Mouse (Mus musculus) activated CD4-positive, CD25-positive, alpha-beta regulatory T cell, adult 4 months (primary cell): ENCODE results near the gene 3100002H09Rik. TPM values are rescaled to one million over a fixed set of nuclear protein-coding genes. Genes with fewer than 3 reads are reported as not detected.
A peak's percentile ranks its signal among the peaks of the same experiment; 100 is the strongest.

ENCODE experiments used
- ATAC-seq: one replicate; pipeline ENCODE4 v1.8.0; 2017
- polyA plus RNA-seq, 2 experiments: library from polyadenylated mRNA; unstranded; fragments of 100-300 nt; shearing (Covaris generic); gene quantifications; one replicate each; pipeline ENCODE4 v1.2.1; 2017

The 3100002H09Rik gene
- not detected for polyA plus RNA-seq

DNA sequence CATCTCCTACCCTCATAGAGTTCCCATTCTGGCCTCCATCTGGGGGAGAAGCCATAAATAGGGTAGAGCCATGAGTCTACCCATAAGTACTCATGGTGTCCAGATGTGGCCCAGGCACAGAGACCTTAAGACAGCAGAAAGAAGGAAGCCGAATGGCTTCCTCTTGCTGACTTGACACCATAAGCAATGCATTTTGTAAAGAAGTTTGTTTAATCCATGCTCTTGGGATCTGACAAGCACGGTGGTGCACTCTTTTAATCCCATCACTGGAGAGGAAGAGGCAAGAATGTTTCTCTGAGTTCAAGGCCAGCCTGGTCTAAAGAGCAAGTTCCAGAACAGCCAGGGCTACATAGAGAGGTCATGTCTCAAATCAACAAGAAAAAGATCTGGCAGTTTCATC is at the start of gene 3100002H09Rik:
TSS of gene 3100002H09Rik (minus strand) at position 101 of the 400 bp plus-strand sequence.
- ATAC-seq, result no peak

DNA sequence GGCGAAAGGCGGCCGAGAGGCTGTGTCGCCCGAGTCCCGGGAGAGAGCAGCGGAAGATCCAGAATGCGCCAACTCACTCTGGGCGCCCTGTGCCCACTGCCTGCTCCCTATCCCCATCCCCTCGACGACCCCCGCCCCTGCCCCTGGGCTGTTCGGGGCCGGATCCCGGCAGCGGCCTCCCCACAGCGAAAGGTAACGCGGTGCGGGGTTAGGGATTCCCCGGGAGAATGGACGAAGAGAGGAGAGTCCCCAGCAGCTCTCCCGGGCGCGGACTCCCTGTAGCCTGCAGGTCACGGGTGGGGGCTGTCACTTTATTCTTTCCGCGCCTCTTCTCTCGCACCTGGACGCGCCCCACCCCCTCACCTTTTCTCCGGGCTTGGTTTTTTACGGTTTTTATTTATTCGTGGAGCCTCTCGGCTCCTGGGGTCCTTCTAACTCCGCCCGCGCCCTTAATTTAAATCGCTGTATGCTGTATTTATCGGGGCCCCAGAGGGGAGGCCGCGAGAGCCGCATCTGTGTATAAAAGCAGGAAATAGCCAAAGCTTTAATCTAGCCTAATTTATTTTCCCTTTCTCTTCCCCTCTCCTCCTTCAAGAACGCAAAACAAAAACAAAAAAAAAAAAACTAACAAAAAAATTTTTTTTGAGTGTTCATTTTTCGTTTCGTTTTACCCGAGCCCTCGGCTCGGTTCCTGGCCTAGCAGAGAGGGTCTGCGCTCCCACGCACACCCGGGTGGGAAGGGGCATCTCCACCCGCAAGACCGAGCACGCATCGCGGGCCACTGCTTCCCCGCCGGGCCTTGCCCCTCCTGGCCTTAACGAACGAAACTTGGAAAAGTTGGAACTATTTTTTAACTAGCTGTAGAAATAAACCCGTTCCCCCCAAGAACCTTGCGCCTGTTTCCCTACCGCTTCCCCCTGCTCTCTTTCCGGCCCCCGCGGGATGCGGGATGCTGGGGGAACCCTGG is 48.9 kb upstream of the 3100002H09Rik start:
- no peak for ATAC-seq

DNA sequence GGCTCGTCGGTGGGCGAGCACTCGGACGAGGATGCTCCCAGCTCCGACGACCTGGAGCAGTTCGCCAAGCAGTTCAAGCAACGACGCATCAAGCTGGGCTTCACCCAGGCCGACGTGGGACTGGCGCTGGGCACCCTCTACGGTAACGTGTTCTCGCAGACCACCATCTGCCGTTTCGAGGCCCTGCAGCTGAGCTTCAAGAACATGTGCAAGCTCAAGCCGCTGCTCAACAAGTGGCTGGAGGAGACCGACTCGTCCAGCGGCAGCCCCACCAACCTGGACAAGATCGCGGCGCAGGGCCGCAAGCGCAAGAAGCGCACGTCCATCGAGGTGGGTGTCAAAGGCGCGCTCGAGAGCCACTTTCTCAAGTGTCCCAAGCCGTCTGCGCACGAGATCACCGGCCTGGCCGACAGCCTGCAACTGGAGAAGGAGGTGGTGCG is 47.8 kb upstream of the 3100002H09Rik start:
- ATAC-seq, result no peak

DNA sequence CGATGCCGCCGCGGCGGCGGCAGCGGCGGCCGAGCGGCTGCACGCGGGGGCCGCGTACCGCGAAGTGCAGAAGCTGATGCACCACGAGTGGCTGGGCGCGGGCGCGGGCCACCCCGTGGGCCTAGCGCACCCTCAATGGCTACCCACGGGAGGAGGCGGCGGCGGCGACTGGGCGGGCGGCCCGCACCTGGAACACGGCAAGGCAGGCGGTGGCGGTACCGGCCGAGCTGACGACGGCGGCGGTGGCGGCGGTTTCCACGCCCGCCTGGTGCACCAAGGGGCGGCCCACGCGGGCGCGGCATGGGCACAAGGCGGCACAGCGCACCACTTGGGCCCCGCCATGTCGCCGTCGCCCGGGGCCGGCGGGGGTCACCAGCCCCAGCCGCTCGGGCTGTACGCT is 47.2 kb upstream of the 3100002H09Rik start:
- no peak for ATAC-seq

DNA sequence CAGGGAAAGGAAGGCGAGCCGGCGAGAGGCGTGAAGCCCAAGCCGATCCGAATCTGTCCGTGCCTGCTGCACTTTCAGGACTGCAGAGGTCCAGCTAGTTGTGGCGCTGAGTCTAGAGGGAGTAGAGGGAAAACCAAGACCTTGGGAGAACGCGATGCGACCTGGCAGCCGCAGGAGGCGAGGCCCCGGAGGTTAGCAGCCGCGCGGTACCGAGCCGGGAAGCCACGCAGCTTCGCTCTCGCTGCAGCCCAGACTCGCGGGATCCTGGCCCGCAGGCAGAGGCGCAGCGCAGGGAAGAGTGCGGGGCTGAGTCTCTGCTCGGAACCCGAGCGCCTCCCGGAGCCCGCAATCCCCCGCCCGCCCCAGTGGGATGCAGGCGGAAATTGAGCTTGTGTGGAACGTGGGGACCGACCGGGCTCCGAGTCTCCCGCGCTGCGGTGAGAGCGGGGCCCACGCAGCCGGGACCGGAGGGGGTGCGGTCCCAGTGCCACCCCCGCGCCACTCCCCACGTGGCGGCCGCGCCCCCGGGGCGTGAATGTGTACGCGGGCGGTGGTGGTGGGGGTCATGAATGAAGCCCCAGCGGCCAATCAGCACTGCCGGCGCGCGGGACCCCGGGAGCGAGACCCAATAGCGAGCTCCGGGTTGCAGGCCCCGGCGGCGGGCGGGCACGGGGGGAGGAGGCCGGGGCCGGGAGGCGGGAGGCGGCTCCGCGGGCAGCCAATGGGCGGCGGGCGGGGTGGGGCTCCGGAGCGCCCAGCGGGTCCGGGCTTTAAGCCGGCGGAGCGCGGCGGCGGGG is 46.4 kb upstream of the 3100002H09Rik start:
- peak; percentile 67 for ATAC-seq

DNA sequence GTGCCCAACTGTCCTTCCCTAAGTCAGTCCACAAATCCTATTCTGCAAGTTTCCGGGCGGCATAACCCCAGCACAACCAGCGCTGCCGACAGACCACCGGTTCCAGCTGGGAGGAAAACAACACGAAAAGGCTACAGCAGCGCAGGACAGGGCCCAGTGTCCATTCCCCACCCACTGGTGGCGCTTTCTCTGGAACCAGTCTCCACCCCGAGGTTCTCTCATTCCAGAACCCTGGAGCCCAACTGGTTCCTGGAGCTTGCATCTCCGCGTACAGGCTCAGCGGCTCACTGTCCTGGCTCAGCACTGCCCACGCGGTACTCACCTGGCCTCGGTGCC is 45.9 kb upstream of the 3100002H09Rik start, which contains the start of gene Pou3f1:
TSS of gene Pou3f1 (plus strand) at position 290 of the 336 bp plus-strand sequence.
- no peak for ATAC-seq

DNA sequence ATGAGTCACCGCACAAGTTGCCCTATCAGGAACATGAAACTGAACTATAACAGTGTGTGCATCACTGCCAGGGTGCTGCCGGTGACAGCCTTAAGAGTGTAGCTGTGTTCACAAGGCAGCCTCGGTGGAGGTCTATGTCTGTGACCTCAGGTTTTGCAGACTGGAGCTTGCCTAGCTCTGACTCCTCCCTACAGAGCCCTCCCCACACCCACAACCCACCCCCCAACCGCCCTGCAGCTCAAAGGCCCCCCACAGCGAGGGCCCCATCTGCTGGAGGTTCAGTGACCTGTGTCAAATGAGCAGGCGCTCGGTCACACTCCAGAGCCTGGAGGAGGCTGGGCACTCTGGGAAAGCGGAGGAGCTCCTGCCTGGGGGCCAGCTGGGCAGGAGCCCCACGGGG is 42.3 kb upstream of the 3100002H09Rik start:
- ATAC-seq, result no peak

DNA sequence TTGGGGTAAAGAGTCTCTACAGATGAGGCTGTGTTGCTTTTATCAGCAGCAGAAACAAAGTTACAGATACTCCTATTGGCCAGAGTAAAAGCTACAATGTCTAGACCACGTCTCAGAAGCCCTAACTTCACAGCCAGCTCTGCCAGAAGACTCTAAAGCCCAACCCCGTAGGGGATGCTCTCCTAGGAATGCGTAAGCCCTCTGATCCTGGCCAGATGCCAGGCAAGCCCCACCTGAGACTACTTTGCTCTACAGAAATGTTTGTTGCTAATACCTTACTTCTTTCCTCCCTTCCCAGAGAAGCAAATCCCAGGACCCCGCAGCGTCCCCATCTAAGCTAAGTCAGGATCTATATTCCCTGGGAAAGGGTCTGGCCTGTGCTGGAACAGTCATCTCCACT is 37.3 kb upstream of the 3100002H09Rik start:
- no peak for ATAC-seq

DNA sequence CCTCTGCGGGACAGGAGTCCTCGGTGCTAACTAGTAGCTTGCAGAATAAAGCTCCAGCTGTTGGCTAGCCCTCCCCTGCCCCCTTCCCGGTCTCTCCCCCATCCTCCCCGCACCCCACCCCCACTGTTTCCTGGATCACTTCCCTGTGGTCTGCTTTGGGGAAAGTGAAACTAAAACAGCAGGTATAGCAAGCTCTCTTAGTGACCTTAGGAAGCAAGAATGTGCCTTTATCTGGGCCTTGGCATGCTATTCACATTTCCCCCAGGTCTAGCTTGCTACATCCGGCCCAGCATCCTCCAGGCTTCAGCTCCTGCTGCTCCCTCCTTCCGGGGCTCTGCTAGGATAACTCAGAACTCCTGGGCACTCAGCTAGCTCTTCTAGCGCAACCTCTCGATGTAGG is 36.0 kb upstream of the 3100002H09Rik start:
- no peak for ATAC-seq

DNA sequence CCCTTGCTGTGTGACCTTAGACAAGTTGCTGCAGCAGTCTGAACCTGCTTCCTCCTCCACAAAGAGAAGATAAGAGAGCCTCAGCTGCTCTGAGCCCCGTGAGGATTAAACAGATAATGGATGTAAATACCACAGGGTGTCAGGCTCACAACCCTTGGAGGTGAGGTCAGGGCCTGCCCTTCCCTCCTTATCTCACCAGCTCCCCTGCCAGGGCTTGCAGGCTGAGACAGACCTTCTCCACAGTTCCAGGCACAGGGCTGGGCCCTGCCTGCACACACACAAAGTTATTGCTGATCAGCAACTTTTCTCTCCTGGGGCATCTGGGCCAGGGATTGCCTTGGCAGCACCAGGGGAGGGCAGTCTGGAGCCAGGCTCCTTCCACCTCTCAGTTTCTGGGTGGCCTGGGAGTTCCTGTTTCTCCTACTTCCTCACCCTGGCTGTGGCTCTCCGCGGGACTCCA is 34.4 kb upstream of the 3100002H09Rik start:
- no peak for ATAC-seq

DNA sequence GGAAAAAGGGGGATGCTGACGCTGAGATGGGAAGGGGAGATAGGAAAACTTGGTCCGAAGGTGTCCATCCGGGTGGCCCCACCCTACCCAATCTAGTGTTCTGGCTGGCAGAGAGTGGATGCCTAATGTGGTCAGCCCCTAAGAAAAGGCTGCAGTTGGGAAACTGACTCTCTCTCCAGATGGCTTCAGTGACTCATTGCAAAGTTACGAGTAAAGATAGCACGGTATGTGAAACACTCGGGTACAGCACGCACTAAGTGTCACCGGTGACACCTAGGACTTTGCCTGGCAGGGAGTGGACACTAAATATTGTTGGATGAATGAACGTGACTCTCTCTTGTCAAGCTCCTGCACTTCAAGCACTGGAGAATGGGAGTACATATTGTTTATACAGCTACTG is 33.3 kb upstream of the 3100002H09Rik start:
- ATAC-seq, result no peak

DNA sequence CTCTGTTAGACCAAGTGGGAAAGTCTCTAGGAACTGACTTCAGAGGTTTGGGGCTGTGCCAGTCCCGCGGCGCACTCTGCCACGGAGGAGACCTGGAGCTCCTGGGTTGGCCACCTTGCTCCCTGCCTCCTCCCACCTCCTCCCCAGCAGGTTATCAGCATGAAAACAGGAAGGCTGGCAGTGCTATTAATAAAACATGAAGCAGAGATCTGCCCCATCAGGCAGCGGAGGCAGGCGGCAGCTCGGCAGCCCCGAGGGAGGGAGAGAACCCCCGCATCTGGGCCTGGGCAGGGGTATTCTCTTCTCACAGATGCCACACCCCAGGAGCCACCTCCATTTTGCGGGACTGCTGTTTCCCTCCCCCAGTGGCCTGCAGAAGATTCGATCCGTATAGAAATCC is 29.1 kb upstream of the 3100002H09Rik start:
- ATAC-seq, result no peak

DNA sequence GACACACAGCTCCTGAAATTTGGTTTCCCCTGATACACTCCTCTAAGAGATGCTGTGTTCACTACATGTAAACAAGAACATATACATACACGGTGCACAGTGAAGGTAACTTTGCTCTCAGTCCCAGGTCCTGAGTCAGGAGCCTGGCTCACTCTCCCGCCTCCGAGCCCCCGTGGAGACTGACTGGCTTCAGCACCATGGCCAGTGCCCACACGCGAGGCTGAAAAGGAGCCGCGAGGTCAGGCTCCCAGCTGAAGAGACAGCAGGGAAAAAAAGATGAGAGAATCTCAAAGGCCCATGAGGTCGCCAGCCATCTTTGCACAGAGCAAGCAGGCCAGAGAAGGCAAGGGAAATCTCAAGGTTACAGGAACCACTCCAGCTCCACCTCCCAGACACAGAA is 22.7 kb upstream of the 3100002H09Rik start:
- ATAC-seq, result no peak

DNA sequence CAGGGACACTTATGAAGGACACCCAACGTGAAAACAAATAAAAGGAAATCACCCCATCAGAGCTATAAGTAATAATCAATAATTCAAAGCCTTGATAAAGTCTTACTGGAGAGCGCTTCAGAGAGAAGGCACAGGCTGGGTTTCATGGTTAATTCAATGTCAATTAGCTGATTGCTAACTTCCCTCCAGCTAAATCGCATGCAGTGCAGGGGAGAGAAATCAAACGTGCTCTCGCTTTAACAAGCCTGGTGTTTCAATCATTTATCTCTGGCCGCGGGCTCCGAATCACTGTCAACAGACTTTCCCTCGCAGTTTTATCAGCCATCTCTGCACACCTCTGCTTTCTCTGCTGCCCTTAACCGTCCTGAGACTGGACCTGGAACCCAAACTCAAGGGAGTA is 22.3 kb upstream of the 3100002H09Rik start:
- ATAC-seq, result no peak

DNA sequence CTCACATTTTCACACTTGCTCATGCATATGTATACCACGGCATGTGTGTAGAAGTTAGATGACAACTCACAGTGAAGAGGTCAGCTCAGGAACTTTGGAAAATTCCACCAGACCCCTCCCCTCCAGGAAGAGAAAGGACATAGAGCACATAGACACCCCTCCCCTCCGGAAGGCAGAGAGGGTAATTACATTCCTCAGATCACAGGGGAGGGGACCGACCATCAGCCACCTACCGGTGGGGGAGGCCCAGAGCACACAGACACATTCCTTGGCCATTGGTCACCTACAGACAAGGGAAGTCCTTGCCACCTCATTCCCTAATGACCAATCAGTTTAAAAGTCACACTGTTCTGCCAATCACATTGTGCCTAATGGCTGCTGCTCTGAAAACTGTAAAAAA is 20.9 kb upstream of the 3100002H09Rik start:
- no peak for ATAC-seq

DNA sequence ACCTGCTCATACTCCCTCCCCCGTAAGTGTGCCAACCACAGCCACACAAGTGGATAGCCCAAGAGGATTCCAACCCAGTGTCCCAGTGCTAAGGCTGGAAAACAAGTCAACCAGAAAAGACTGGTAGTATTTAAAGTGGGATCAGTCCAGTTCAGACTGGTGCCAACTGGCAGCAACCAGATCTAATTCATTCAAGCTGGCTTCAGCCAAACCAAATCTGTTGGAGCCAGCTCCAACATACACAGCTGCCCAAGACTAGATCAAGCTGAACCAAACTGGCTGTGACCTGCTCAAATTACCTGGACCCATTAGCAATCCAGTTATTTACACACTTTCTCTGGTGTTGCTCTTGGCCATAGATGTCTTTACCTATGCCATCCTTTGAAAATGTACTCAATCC is 16.2 kb upstream of the 3100002H09Rik start:
- ATAC-seq, result no peak

DNA sequence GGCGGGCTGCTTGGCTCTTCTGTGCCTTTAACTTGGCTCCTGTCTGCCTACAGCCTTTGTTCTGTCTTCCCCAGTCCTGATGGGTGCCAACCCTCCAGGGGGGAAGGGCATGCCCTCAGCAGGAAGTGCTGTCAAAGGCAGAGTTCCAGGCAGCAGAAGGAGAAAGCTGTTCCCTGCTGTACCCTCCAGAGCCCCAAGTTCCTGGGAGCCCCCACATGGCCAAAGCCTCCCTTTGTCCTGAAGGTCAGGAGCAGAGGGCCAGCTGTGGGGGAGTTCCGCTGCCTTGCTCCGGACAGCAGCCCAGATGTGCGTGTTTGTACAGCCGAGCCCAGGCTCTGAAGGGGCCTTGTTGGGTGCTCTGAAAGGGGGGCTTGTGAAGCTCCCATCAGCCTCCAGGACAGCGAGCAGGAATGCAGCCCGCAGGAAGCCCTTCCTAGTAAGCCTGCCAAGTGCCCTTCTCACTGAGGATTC is 13.5 kb upstream of the 3100002H09Rik start:
- no peak for ATAC-seq

DNA sequence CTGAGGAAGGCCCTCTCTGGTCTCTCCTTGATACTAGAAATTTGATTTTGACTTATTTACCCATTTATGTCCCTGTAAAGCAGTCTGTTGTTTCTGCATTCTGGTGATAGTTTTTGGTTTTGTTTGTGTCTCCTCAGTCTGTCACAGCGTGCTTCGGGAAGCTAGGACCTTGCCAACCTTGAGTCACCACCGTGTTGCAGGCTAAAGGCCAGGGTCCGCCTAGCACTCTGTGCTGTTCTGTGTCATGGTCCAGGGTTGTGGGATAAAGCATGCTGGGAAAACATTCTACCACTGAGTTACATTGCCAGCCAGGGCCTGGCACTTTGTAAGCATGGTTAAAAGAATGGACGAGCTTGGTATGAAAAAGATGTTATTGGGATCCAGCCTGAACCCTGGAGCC is 12.0 kb upstream of the 3100002H09Rik start:
- ATAC-seq, result no peak

DNA sequence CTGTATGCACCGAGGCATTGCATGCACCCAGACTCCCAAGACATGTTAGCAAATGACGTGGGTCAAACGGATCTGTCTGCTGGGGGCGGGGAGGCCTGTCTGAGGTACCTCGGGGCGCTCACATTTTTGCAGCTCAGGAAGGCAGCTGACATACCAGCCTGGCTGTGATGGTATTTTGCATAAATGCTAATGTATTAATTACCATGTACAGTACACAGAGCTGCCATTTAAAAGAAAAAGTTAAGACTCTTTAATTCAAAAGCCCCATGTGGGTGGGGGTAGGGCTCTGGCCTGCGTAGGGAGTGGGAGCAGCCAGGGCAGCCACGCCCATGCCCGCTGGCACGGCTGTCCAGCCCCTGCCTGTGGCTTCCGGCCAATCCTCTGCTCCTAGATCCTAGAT is 10.8 kb upstream of the 3100002H09Rik start:
- ATAC-seq, result no peak

DNA sequence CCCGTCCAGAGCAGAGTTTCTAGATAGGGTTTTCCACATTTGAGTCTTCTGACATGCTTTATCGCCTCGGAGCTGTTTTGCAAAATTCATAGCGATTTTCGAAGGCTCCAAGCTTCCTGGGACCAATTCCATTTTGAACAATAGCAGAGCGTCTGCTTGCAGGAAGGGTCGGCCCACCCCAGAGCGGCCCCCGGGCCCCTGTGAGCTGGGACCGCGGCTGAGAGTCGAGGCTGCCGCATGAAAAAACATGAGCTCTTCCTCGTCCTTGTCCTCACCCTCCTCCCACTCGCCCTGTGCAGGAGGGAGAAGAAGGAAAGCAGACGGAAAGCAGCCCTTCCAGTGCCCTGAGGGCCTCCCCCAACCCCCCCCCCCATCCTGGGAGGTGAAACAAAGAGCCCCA is 8.0 kb upstream of the 3100002H09Rik start:
- ATAC-seq, result no peak

DNA sequence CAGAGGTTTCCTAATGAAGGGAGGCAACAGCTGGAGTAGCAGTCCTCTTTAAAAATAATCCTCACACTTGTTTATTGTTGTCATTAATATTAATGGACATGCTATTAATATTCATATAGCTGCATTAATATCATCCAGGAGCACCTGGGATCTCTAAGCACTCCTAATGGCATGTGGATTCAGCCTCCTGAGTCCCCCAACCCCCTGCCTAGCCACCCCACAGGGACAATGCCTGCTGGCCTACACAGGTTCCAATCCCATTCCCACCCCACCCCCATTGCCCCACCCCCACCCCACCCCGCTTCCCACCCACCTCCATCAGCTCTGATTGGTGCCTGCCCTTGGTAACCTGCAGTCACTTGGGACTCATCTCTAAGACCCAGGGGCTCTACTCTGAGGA is 6.0 kb upstream of the 3100002H09Rik start:
- no peak for ATAC-seq

DNA sequence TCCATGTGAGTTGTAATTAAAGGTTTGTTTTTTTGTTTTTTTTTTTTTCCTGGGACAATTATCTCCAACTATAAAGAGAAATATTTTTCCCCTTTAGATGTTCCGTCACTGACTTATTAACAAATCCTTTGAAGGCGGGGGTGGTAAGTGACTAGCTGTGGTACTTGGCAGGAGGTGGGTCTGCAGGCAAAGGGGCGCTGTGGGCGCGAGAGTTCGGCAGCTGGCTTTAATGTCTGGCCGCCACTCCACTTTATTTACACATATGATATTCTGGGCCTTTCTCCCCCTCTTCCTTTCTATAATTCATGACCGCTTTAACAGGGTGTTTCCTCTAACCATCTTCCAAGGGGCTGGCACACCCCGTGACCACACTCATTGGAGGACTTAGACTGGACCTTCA is 5.4 kb upstream of the 3100002H09Rik start:
- ATAC-seq, result no peak

DNA sequence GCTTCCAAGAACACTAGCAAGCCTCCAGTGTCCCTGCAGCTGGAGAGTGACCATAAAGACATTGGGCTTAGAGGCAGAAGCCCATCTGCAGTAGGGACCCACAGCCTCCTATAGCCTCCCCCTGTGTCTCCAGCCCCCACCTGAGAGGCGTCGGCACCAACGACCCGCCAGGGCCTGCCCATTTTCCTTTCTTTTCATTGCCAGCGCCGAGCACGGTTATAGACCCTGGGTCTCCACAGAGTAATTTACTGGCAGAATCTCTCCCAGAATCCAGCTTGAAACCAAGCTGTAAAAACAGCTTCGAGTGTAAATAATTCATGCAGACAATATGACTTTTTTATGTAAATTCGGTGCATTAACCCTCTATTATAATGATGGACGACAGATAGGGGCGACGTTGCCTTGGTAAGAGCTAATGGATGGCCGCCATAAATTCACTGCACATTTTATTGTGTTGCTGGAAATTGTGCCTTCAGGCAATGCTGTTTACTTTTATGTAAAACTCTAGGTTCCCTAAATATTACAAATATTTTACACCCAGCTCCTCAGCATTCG is 4.9 kb upstream of the 3100002H09Rik start:
- ATAC-seq, result no peak
